Mouse (Mus musculus): ENCODE measurements around the gene Phactr1. TPM values are rescaled to one million over a fixed set of nuclear protein-coding genes. Genes with fewer than 3 reads are reported as not detected.

Phactr1 gene
- total RNA-seq, 1 experiment, result 1.2 TPM

DNA sequence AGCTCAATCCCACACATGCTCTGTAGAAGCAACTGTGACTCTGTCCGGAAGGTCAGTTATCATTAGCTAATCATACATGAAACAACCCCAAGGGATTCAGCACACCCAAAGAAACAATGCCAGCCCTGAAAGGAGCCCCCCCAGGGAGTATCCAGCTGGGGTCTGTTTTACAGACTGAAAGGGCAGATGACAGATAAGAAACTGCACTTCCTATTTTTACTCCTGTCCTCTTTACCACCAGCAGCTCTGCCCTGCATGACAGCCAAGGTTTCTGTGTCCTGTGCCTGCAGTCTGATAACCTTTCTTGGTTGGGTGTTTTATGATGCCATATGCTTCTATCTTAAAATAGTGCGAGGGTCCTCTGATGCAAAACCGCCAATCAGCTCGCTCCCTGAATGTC lies 225.4 kb downstream of the Phactr1 start:
- no peak overlapping the region for H3K27ac ChIP-seq (ENCODE audit: insufficient read depth, low read depth, low read length, poor library complexity, severe bottlenecking)
- no peaks in the 10 kb centered on the region for H3K36me3 ChIP-seq (ENCODE audit: control insufficient read depth, insufficient read depth, low read length, poor library complexity, severe bottlenecking)
- no peak for DNase-seq (ENCODE audit: low read depth, low spot score)
- TF ChIP-seq HCFC1 (IDR thresholded peaks at IDR 0.05; ENCODE audit: borderline replicate concordance, insufficient read depth, low read length) (no peak), ZNF384 (IDR thresholded peaks at IDR 0.05; ENCODE audit: low read depth, low read length) (no peak), CHD2 (IDR thresholded peaks at IDR 0.05; ENCODE audit: low read depth, low read length) (no peak), MAFK (IDR thresholded peaks at IDR 0.05; ENCODE audit: insufficient read depth, low read depth, low read length) (no peak), ZC3H11A (IDR thresholded peaks at IDR 0.05; ENCODE audit: borderline replicate concordance, low read depth, low read length) (no peak)
- in situ Hi-C loops (cut with MboI; ENCODE audit: low sequenced_read_pairs in 2 of 2, unreplicated experiment in 2 of 2), result no loop called here
- no peak overlapping the region for H3K4me3 ChIP-seq (ENCODE audit: insufficient read depth in 1 of 2, low read depth in 1 of 2, low read length in 2 of 2, poor library complexity in 1 of 2, severe bottlenecking in 1 of 2)
- H3K9me3 ChIP-seq (ENCODE audit: control insufficient read depth, insufficient read depth, low read depth, low read length), result no peaks in the 10 kb centered on the region
- H3K4me1 ChIP-seq (ENCODE audit: control insufficient read depth in 2 of 2, insufficient read depth in 2 of 2, low read length in 2 of 2, poor library complexity in 1 of 2), result 0 out of 4 replicates have a peak, but pooled peaks cover 0 to 2% of the 10 kb centered on the region in 2 experiments
- H3K9ac ChIP-seq (ENCODE audit: insufficient read depth, low read depth, low read length, poor library complexity, severe bottlenecking), result no peak overlapping the region

DNA sequence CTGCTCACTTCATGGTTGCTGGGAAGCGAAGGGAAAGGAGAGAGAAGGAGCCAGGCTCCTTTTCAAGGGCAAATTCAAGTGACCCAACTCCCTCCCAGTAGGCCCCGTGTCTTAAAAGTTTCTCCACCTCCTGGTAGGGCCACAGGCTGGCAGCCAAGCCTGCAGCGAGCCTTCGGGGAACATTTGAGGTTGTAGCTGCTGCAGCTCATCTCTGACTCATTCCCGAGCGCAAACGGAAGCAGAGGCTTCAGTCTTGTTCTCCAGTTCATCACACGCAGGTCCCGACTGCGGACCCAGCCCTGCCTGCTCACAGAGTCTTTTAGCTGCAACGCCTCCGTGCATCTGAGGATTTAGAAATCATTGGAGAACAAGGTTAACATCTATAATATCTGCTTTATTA lies 226.6 kb downstream of the Phactr1 start:
- Histone ChIP-seq H3K27ac (ENCODE audit: insufficient read depth, low read depth, low read length, poor library complexity, severe bottlenecking) (no peak overlapping the region; the same call in 1 of the 2 replicates), H3K4me1 (ENCODE audit: control insufficient read depth in 2 of 2, insufficient read depth in 2 of 2, low read length in 2 of 2, poor library complexity in 1 of 2) (0 out of 4 replicates have a peak, but pooled peaks cover 0 to 2% of the 10 kb centered on the region in 2 experiments), H3K36me3 (ENCODE audit: control insufficient read depth, insufficient read depth, low read length, poor library complexity, severe bottlenecking) (no peaks in the 10 kb centered on the region), H3K9ac (ENCODE audit: insufficient read depth, low read depth, low read length, poor library complexity, severe bottlenecking) (no peak overlapping the region), H3K9me3 (ENCODE audit: control insufficient read depth, insufficient read depth, low read depth, low read length) (no peaks in the 10 kb centered on the region), H3K4me3 (ENCODE audit: insufficient read depth in 1 of 2, low read depth in 1 of 2, low read length in 2 of 2, poor library complexity in 1 of 2, severe bottlenecking in 1 of 2) (no peak overlapping the region)
- no peak for DNase-seq (ENCODE audit: low read depth, low spot score)
- TF ChIP-seq HCFC1 (IDR thresholded peaks at IDR 0.05; ENCODE audit: borderline replicate concordance, insufficient read depth, low read length) (no peak), MAFK (IDR thresholded peaks at IDR 0.05; ENCODE audit: insufficient read depth, low read depth, low read length) (no peak), ZNF384 (IDR thresholded peaks at IDR 0.05; ENCODE audit: low read depth, low read length) (no peak), CHD2 (IDR thresholded peaks at IDR 0.05; ENCODE audit: low read depth, low read length) (no peak), ZC3H11A (IDR thresholded peaks at IDR 0.05; ENCODE audit: borderline replicate concordance, low read depth, low read length) (no peak)
- in situ Hi-C loops (cut with MboI; ENCODE audit: low sequenced_read_pairs in 2 of 2, unreplicated experiment in 2 of 2), result no loop called here

DNA sequence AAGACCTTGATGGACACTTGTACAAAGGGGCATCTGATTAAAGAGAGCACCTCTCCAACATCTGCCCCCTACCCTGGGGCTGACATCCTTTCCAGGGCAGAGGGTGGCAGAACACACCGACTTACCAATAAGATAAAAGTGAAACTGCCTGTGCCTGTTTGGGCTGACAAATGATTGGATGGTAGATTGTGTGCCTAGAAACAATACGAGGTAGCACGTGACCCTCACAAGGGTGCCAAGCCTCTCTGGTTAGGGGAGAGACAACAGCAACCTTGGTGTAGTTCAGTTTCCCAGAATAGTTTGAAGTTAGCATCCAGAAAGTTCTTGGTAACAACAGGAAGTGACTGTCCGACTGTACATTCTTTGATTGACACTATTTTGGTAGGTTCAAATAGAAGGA lies 234.7 kb downstream of the Phactr1 start:
- Histone ChIP-seq H3K36me3 (ENCODE audit: control insufficient read depth, insufficient read depth, low read length, poor library complexity, severe bottlenecking) (no peaks in the 10 kb centered on the region), H3K4me3 (ENCODE audit: insufficient read depth in 1 of 2, low read depth in 1 of 2, low read length in 2 of 2, poor library complexity in 1 of 2, severe bottlenecking in 1 of 2) (no peak overlapping the region), H3K9me3 (ENCODE audit: control insufficient read depth, insufficient read depth, low read depth, low read length) (no peaks in the 10 kb centered on the region), H3K27ac (ENCODE audit: insufficient read depth, low read depth, low read length, poor library complexity, severe bottlenecking) (no peak overlapping the region), H3K4me1 (ENCODE audit: control insufficient read depth in 2 of 2, insufficient read depth in 2 of 2, low read length in 2 of 2, poor library complexity in 1 of 2) (peaks cover 0 to 2% of the 10 kb centered on the region in 2 experiments; a peak in 1 of 4 replicates), H3K9ac (ENCODE audit: insufficient read depth, low read depth, low read length, poor library complexity, severe bottlenecking) (no peak overlapping the region)
- no peak for TF ChIP-seq ZC3H11A (IDR thresholded peaks at IDR 0.05; ENCODE audit: borderline replicate concordance, low read depth, low read length)
- TF ChIP-seq HCFC1 (IDR thresholded peaks at IDR 0.05; ENCODE audit: borderline replicate concordance, insufficient read depth, low read length), result no peak
- TF ChIP-seq ZNF384 (IDR thresholded peaks at IDR 0.05; ENCODE audit: low read depth, low read length), result no peak
- no peak for TF ChIP-seq CHD2 (IDR thresholded peaks at IDR 0.05; ENCODE audit: low read depth, low read length)
- TF ChIP-seq MAFK (IDR thresholded peaks at IDR 0.05; ENCODE audit: insufficient read depth, low read depth, low read length), result no peak
- DNase-seq (ENCODE audit: low read depth, low spot score), result no peak
- in situ Hi-C loops (cut with MboI; ENCODE audit: low sequenced_read_pairs in 2 of 2, unreplicated experiment in 2 of 2), result no loop called here

DNA sequence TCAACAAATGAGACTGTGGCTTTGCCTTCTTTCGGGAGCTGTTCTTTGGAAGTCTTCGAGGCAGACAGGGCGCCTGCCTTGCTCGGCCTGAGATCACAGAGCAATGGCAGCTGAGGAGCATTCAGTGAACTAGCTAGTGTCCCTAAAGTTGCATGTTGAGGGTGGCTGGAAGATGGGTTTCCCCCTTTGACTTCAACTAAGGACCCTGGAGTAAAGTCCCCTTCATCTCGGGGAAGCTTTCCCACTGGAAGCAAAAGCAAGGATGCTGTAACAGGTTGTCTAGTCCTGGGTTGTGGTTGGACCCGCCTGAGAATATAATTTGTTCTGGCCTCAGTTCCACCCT lies 235.4 kb downstream of the Phactr1 start:
- no peak for TF ChIP-seq HCFC1 (IDR thresholded peaks at IDR 0.05; ENCODE audit: borderline replicate concordance, insufficient read depth, low read length)
- no peak for TF ChIP-seq ZC3H11A (IDR thresholded peaks at IDR 0.05; ENCODE audit: borderline replicate concordance, low read depth, low read length)
- TF ChIP-seq MAFK (IDR thresholded peaks at IDR 0.05; ENCODE audit: insufficient read depth, low read depth, low read length), result no peak
- no peak for TF ChIP-seq CHD2 (IDR thresholded peaks at IDR 0.05; ENCODE audit: low read depth, low read length)
- TF ChIP-seq ZNF384 (IDR thresholded peaks at IDR 0.05; ENCODE audit: low read depth, low read length), result no peak
- Histone ChIP-seq H3K4me3 (ENCODE audit: insufficient read depth in 1 of 2, low read depth in 1 of 2, low read length in 2 of 2, poor library complexity in 1 of 2, severe bottlenecking in 1 of 2) (peak overlapping the region; percentile 56 to 60; a peak in 3 of 4 replicates), H3K4me1 (ENCODE audit: control insufficient read depth in 2 of 2, insufficient read depth in 2 of 2, low read length in 2 of 2, poor library complexity in 1 of 2) (peaks cover 0 to 2% of the 10 kb centered on the region in 2 experiments; a peak in 1 of 4 replicates), H3K27ac (ENCODE audit: insufficient read depth, low read depth, low read length, poor library complexity, severe bottlenecking) (no peak overlapping the region), H3K36me3 (ENCODE audit: control insufficient read depth, insufficient read depth, low read length, poor library complexity, severe bottlenecking) (no peaks in the 10 kb centered on the region), H3K9ac (ENCODE audit: insufficient read depth, low read depth, low read length, poor library complexity, severe bottlenecking) (no peak overlapping the region), H3K9me3 (ENCODE audit: control insufficient read depth, insufficient read depth, low read depth, low read length) (no peaks in the 10 kb centered on the region)
- in situ Hi-C loops (cut with MboI; ENCODE audit: low sequenced_read_pairs in 2 of 2, unreplicated experiment in 2 of 2), result no loop called here
- DNase-seq (ENCODE audit: low read depth, low spot score), result no peak
